Mouse (Mus musculus) lung, embryonic 14.5 days (tissue): ENCODE measurements at regions not wholly inside any gene's neighbourhood (a gene's known extent, or its start where the extent isn't known, plus 50 kb on each side); places are given as distances from the start of the nearest gene placed in this dataset.
A peak's percentile ranks its signal among the peaks of the same experiment; 100 is the strongest.

Experiments used
- ATAC-seq: fragments of 200-750 bp; cut with Nextera tagmentation; 2 replicates; pipeline ENCODE4 v1.8.0; 2017; ENCODE audit warnings: mild to moderate bottlenecking, moderate TSS enrichment, moderate library complexity; ENCODE audit not compliant: insufficient read depth
- DNase-seq: peaks from one replicate; pipeline ENCODE4 v3.0.0-alpha.2; 2015
- H3K27ac ChIP-seq: fragments of 300-500 bp; sonication (generic); 2 replicates; pipeline ENCODE4 v1.5.1; 2014; ENCODE audit warnings: low read depth, mild to moderate bottlenecking, moderate library complexity
- H3K27me3 ChIP-seq: fragments of 300-500 bp; sonication (generic); 2 replicates; pipeline ENCODE4 v1.6.1; 2014; ENCODE audit warnings: low read length, control low read depth; ENCODE audit not compliant: insufficient read depth
- H3K36me3 ChIP-seq: fragments of 300-500 bp; sonication (generic); 2 replicates; pipeline ENCODE4 v1.6.1; 2014; ENCODE audit warnings: control low read depth; ENCODE audit not compliant: insufficient read depth
- H3K4me1 ChIP-seq: fragments of 300-500 bp; sonication (generic); 2 replicates; pipeline ENCODE4 v1.6.1; 2014; ENCODE audit warnings: antibody characterized with exemption, control low read depth; ENCODE audit not compliant: insufficient read depth
- H3K4me2 ChIP-seq: fragments of 300-500 bp; sonication (generic); 2 replicates; pipeline ENCODE4 v1.6.1; 2014; ENCODE audit warnings: mild to moderate bottlenecking
- H3K4me3 ChIP-seq: fragments of 300-500 bp; sonication (generic); 2 replicates; pipeline ENCODE4 v1.5.1; 2014; ENCODE audit warnings: low read depth, low read length
- H3K9ac ChIP-seq: fragments of 300-500 bp; sonication (generic); 2 replicates; pipeline ENCODE4 v1.6.1; 2014
- H3K9me3 ChIP-seq: fragments of 300-500 bp; sonication (generic); 2 replicates; pipeline ENCODE4 v1.6.1; 2016; ENCODE audit warnings: low read depth, low read length, control low read depth
- CTCF ChIP-seq: IDR thresholded peaks from 2 replicates; pipeline ENCODE4 v1.5.1; 2016; ENCODE audit warnings: antibody characterized with exemption, low read depth
- WGBS: fragments of 180-500 bp; shearing (Covaris S2); extraction: QIAGEN DNeasy Blood & Tissue Kit; methylation state at CpG from one replicate; pipeline ENCODE4 v1.1.7; 2014; 5-methylcytosine and 5-hydroxymethylcytosine counted together

DNA sequence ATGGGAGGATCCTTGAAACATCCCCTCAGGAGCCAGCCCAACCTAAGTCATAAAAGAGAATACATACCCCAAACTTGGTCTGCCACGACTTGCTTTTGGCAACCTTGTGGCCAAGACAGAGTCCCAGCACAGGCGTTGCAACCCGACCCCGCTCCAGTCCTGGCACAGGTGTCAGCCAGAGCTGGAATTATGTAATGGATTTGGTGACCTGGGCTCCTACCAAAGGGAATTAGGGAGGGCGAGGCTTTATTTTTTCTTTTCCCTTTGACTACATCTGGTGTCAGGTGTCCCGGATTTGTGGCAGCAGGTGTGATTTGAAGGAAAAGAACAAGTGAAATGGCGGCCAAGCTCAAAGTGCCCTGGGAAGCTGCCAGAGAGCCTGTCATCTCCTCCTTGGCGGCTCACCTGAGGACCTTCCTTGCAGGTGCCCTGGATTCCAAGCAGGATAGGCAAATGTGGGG is 212.9 kb downstream of the Mef2c start:
- Histone ChIP-seq H3K4me3 (no peak overlapping the region), H3K4me1 (no peaks in the 10 kb centered on the region), H3K9me3 (no peaks in the 10 kb centered on the region), H3K4me2 (no peak overlapping the region), H3K36me3 (no peaks in the 10 kb centered on the region), H3K27me3 (peaks cover 100% of the 10 kb centered on the region), H3K9ac (no peak overlapping the region), H3K27ac (no peak overlapping the region)
- 1% methylated on average over 8 of the region's 8 CpGs for WGBS
- DNase-seq (no peak), ATAC-seq (no peak)
- no peak for TF ChIP-seq CTCF

DNA sequence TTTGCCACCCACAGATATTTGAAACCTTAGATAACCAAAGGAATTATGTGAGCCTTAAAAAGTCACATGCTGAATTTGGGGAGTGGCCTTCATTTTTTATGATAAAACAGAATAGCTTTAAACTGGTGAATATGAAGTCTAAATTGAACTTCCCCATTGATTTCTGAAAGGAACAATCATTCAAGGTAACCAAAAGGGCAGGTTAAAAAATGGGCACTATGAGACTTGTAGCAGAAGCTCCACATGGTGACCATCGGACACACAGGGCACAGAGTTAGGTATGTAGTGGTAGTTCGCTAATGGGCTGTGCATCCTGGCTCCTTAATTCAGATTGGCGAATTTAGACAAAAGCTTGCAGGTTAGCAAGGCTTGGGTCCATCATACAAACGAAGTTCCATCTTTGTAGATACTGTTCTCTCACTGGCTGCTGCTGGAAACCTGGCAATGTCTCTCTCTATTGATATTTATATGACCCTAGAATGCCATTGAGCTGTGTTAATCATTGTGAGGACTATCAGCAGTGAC is 213.9 kb downstream of the Mef2c start:
- no peak overlapping the region for H3K4me3 ChIP-seq
- no peaks in the 10 kb centered on the region for H3K36me3 ChIP-seq
- WGBS = 9% methylated on average over 4 of the region's 4 CpGs
- no peak overlapping the region for H3K4me2 ChIP-seq
- ATAC-seq (no peak), DNase-seq (no peak)
- no peak overlapping the region for H3K27ac ChIP-seq
- H3K27me3 ChIP-seq = peaks cover 100% of the 10 kb centered on the region
- H3K9me3 ChIP-seq = no peaks in the 10 kb centered on the region
- H3K9ac ChIP-seq = no peak overlapping the region
- no peaks in the 10 kb centered on the region for H3K4me1 ChIP-seq
- TF ChIP-seq CTCF = no peak

DNA sequence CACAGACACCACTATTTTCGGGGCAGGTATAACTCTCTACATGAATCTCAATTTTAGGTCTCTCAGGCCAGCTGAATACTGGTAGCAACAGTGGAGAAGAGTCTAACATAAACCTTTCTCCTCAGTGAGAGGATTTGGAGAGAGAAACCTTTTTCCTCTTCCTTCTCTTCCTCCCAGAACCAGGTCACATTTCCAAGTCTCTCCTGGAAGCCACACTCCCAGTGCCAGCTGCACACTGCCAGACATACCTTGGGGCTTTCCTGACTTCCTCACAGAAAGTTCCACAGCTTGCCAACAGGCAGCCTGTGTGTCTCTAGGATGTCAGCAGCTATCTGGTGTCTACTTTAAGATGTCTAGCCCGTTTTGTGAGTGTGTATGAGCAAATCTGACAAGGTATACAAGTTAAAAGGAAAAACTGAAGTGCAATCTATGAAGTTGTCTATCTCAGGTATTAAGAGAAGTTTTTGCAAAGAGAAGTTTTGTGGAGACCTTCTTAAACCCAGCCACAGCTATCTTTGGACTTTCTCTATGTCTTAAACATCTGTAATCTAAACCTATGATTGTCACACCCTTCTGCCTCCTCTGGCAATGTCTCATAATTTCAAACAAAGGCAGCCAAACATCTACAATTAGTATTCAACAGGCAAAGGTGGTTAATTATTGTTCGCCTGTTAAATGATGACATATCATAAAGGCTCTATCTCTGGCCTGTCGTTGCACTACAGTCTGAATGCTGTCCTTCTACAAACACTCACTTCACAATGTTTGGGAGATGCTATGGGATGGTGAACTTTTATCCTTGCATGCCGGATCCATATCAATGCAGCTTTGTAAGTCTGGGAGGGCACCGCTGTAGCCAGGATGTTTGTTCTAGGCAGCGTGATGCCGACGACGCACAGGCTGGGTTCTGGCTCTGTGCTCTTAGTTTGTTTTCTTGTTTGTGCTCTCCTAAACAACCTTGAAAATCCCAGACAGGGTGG is 214.9 kb downstream of the Mef2c start:
- H3K36me3 ChIP-seq = no peaks in the 10 kb centered on the region
- no peak overlapping the region for H3K9ac ChIP-seq
- H3K4me2 ChIP-seq = no peak overlapping the region
- 4% methylated on average over 10 of the region's 10 CpGs for WGBS
- DNase-seq (no peak), ATAC-seq (no peak)
- H3K4me3 ChIP-seq = no peak overlapping the region
- H3K4me1 ChIP-seq = no peaks in the 10 kb centered on the region
- no peak overlapping the region for H3K27ac ChIP-seq
- TF ChIP-seq CTCF = no peak
- H3K9me3 ChIP-seq = no peaks in the 10 kb centered on the region
- H3K27me3 ChIP-seq = peaks cover 100% of the 10 kb centered on the region

DNA sequence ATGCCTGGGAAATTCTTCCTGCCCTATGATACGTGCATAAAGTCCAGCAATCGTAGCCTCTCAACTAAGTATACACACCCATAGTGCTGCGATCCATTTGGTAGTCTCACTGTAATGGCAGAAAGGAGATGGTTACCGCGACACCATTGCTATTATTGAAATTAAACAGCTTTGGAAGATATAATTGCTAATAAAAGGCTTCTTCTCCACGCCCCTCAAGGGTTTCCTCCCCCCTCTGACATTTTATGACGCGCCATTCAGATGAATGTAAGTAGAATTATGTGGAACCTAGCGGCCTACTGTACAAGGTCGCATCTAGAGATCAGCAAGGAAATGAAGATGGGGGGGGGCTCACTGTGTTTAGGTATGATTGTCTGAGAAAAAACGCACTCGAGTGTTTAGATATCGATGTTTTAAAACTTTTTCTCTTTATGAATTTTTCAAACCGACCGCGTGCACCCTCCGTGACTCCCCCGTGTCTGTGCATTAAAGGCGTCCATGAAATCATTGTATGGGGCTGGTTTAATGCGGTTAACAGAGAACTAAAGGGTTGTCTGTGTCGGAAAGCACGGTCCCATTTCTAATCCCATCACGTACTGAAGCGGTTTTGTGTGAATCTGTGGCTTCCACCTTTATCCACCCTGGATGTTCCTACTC is 215.9 kb downstream of the Mef2c start:
- H3K36me3 ChIP-seq = no peaks in the 10 kb centered on the region
- H3K27me3 ChIP-seq = peaks cover 98% of the 10 kb centered on the region
- no peak overlapping the region for H3K4me3 ChIP-seq
- WGBS = 3% methylated on average over 24 of the region's 24 CpGs
- H3K9me3 ChIP-seq = no peaks in the 10 kb centered on the region
- H3K4me1 ChIP-seq = no peaks in the 10 kb centered on the region
- ATAC-seq (no peak), DNase-seq (no peak)
- no peak overlapping the region for H3K27ac ChIP-seq
- H3K9ac ChIP-seq = no peak overlapping the region
- H3K4me2 ChIP-seq = no peak overlapping the region
- TF ChIP-seq CTCF = no peak

DNA sequence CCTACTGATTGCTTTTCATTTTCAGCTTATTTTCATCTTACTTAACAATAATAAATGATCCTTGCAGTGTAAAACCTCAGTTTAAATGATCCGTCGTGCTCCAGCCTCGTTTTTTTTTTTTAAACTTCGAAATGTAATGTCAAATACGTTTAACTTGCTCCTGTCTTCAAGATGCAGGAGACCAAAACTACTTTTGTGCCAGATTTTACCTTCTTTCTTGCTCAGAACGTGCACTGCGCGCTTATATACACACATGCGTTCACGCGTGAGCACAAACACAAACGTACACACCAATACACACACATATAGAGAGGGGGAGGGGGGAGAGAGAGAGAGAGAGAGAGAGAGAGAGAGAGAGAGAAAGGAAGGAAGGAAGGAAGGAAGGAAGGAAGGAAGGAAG is 216.5 kb downstream of the Mef2c start:
- H3K4me3 ChIP-seq = no peak overlapping the region
- H3K27me3 ChIP-seq = peaks cover 98% of the 10 kb centered on the region
- DNase-seq (no peak), ATAC-seq (no peak)
- no peak for TF ChIP-seq CTCF
- H3K4me2 ChIP-seq = no peak overlapping the region
- H3K4me1 ChIP-seq = no peaks in the 10 kb centered on the region
- H3K27ac ChIP-seq = no peak overlapping the region
- WGBS = 3% methylated on average over 12 of the region's 12 CpGs
- no peaks in the 10 kb centered on the region for H3K9me3 ChIP-seq
- no peaks in the 10 kb centered on the region for H3K36me3 ChIP-seq
- no peak overlapping the region for H3K9ac ChIP-seq

DNA sequence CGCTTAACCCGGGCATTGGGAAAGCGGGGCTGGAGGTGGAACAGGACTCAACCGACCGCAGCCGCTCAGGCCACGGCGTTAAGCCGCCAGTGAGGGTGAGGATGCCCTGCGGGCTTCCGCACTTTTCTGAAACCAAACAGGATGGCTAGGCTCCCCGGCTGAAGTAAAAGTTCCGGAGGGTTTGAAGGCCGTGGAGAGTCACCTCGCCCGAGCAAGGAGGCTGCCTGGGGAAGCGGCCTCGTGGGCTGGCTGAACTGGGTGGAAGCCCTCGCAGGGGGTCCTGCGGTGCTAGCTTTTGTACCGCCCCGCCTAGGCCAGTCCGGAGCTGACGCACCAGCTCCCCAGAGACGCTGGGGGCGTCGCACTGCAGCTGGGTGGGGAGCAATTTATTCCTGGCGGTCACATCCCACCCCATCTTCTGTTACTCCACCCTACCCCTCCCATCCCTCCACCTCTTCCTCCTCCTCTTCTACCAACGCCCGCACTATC is 217.1 kb downstream of the Mef2c start:
- ATAC-seq (no peak; the same call in 1 of the 2 replicates), DNase-seq (no peak)
- Histone ChIP-seq H3K4me1 (no peaks in the 10 kb centered on the region), H3K27me3 (peaks cover 98% of the 10 kb centered on the region), H3K4me3 (peak overlapping the region; percentile 14; the same call in 1 of the 2 replicates), H3K4me2 (peak overlapping the region; percentile 26; the same call in 1 of the 2 replicates), H3K27ac (no peak overlapping the region), H3K36me3 (no peaks in the 10 kb centered on the region), H3K9me3 (no peaks in the 10 kb centered on the region), H3K9ac (no peak overlapping the region)
- no peak for TF ChIP-seq CTCF
- under 1% methylated on average over 30 of the region's 30 CpGs for WGBS

DNA sequence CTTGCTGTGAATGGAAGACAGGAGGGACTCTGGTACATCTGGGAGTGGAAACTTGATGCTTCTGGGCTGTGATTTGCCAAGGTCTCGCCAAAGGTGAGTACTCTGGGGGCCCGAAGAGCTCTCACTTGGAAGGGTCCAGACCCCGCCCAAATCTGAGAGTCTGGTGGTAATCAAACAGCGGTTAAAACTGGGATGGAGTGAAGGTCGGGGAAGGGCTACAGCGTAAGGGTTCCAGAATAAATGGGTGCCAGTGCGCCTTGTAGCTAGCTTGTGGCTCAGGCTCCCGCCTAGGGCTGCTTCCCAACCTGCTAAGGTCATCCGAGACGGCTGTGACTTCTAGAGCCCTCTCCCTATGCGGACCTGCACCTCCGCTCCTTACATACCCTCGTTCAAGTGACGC is 217.7 kb downstream of the Mef2c start:
- Histone ChIP-seq H3K27me3 (peaks cover 98% of the 10 kb centered on the region), H3K36me3 (no peaks in the 10 kb centered on the region), H3K4me3 (no peak overlapping the region), H3K4me2 (no peak overlapping the region), H3K9me3 (no peaks in the 10 kb centered on the region), H3K4me1 (no peaks in the 10 kb centered on the region), H3K9ac (no peak overlapping the region), H3K27ac (no peak overlapping the region)
- DNase-seq = no peak
- TF ChIP-seq CTCF = no peak
- ATAC-seq = no peak
- WGBS = under 1% methylated on average over 14 of the region's 14 CpGs
